Mouse (Mus musculus): ENCODE data around the gene Anapc2. TPM values are rescaled to one million over a fixed set of nuclear protein-coding genes. Genes with fewer than 3 reads are reported as not detected.

Anapc2 gene
- 58.0 TPM for polyA plus RNA-seq (2015; fragmentation: Illumina TruSeq; extraction: RNeasy Lipid Tissue Mini Kit (QIAGEN cat#74804); ENCODE audit: insufficient read depth, low replicate concordance)

DNA sequence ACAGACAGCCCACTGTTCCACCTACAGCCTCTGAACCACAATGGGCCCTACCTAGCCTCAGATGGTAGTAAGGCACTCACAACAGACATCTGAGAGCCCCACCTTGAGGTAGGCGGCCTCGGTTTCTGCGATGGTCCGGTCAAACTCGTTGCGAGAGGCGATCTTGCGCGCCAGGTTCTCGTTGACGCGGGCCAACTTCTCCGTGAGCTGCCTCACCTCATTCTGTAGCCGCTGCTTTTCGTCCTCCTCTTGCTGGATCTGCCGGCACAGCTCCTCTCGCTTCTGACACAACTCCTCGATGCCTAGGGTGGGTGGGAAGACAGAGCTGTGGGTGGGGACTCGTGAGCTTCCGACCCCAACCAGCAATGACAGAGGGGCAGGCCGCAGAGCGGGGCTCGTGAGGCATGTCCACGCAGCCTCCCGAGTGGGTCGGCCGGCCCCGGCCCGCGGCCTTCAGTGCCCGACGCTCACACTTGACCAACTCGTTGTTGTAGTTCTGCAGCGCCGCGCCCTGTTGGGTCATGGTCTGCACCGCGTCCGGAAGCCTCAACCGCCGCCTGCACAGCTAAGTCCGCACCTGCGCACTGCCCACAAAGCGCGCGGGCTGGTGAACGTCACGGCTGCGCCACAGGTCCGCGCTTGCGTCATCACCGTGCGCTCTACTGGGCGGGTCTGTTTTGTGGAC, at the start of gene Anapc2, which contains the start of gene Ssna1:
Gene Anapc2, plus strand, starts transcription at position 652 of the 685 bp plus-strand sequence.
Gene Ssna1, minus strand, starts transcription at position 612 of the 685 bp plus-strand sequence.

DNA sequence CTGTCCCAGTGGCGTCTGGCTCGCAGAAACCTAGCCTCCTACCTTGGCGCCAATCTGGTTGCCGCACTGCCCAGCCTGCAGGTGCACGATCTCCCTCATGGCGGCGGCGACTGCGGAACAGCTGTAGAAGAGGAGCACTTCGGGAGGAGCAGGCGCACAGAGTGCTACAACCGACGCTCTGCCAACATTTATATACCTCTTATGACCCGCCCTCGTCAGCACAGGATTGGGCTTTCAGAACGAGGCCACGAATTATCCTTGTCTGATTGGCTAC, 47.8 kb upstream of the Anapc2 start, which contains the start of gene Tubb4b:
Gene Tubb4b, minus strand, starts transcription at position 211 of the 274 bp plus-strand sequence.

DNA sequence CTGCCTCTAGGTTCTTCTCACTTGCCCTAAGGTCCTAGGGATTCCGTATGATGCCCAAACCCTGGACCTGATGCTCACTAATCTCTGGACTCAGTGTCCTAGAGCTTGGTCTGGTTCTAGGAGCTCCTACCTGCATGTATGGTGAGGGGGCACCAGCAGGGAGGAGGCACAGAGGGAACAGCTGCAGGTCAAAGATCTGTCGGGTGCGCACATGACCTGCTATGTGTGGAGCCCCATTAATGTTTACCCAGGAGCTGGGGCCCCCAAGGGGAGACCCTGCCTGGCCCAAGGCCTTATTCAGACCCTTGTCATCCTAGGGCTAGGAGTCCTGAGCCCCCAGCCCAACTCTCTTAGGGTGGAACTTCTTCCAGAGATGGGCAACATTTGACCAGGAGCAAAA, 38.2 kb upstream of the Anapc2 start, which contains the start of gene Slc34a3:
Gene Slc34a3, minus strand, starts transcription at position 315 of the 400 bp plus-strand sequence.

DNA sequence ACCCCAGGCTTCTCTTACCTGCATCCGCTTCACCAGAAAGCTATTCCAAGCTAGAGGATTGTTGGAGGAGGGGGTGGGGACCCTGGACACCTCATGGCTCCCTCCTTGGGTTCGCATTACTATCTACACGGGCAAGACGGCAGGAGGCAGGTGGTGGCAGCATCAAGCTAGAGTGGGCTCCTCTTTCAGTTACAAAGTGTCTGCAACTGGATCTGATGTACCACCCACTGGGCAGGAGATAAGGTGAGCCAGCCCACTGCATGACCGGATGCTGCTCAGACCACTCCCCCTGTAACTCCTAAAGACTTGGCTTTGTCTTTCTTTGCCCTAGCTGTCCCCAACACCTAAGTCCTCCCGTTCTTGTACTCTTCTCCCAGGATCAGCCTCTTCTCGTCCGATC, 35.7 kb upstream of the Anapc2 start, which contains the start of gene Rnf224:
Gene Rnf224, minus strand, starts transcription at position 174 of the 400 bp plus-strand sequence.

DNA sequence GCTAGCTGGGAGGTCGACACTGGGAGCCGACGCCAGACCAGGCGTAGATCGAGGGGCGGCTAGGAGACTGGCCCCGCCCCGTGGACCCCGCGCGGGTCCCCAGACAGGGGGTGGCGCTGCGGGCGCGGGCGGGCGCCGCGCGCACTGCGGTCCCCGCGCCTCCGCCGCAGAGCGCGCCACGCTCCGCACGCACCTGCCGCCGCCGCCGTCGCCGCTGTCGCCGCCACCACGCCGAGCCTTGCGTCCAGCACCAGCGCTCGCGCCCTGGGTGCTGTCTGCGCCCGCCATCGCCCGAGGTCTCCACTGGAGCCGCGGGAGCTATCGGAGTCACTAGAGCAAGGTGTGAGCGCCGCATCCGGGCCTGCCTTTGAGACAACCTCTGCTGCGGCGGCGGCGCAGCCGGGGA, 30.2 kb upstream of the Anapc2 start, which contains the start of the genes Rnf208 and Cysrt1:
Gene Rnf208, plus strand, starts transcription at position 155 of the 406 bp plus-strand sequence.
Gene Cysrt1, minus strand, starts transcription at position 352 of the 406 bp plus-strand sequence.

DNA sequence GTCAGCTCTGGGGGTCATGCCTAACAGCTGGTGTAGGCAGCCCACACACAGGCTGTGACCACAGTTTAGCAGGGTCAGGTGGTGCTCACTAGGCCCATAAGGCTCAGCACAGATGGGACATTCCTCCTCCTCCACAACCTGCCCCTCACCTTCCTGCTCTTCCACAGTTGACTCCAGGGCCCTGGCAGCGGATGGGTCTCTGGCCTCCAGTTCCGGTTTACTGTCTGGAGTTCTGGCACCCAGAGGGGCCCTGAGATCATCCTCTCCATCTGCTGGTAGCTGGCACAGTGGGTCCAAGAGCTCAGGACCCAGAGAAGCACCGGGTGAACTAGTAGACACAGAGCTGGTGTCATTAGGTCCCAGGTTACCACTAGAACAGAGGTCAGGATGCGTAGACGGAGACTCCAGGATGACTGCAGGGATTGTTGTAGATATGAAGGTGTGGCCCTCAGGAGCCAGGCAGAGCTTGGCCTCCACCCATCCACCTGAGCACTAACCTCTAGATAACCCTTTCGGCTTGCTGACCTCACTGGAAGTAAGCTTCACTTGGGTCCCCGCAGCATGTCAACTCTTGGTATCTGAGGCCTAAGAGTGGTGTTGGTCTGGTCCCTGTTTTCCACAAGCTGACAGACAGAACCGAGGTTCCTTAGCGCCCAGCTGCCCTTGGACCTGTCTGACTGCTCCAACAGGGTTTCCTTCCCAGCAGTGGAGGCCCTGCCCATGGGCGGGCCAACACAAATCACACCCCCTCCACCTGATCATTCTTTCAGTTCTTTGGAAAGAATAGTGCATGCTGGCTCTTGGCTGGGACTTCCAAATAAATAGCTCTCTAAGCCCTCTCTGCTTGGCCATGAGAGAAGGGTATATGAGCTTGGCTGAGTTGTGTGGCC, 25.9 kb upstream of the Anapc2 start, which contains the start of gene AL732309.1:
Gene AL732309.1, minus strand, starts transcription at position 681 of the 890 bp plus-strand sequence.

DNA sequence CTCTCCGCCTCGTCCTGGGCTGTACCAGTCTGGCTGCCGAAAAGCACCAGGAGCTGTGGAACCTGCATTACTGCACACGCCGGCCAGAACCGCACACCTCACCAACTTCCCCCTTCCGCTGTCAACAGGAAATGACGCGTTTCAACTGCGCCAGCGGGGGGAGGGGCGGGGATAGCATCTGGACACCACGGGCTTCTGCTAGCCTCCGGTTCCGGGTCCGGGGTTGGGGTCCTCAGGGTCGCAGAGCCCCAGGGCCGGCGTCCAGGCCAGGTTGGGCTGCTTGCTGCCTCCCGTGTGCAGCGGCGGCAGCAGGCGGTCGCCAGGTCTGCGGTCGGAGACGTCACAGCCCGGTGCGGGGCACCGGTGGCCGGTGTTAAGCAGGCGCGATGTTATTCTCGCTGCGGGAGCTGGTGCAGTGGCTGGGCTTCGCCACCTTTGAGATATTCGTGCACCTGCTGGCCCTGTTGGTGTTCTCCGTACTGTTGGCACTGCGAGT, 16.9 kb upstream of the Anapc2 start, which contains the start of gene Tmem203:
Gene Tmem203, plus strand, starts transcription at position 156 of the 496 bp plus-strand sequence.

DNA sequence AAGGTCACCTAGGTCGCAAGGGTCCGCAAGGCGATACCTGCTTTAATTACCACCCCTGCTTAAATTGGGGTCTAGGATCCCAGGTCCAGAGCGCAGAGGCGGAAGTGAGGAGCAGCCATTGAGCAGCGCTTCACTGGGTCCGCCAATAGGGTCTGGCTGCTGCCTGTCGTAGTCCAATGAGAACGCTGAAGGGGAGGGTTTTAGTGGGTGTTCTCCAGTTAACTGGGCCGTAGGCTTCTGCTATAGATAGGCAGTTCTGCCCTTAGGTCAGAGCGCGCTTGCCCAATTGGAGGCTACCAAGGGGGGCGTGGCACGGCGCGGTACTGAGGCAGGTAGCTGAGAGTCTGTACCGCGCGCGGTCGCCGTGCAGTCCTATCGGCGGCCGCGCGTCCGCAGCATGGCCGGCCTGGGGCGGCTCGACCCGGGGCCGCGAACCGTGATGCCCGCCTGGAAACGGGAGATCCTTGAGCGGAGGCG, 9.9 kb upstream of the Anapc2 start, which contains the start of gene Tprn:
Gene Tprn, plus strand, starts transcription at position 328 of the 477 bp plus-strand sequence.

DNA sequence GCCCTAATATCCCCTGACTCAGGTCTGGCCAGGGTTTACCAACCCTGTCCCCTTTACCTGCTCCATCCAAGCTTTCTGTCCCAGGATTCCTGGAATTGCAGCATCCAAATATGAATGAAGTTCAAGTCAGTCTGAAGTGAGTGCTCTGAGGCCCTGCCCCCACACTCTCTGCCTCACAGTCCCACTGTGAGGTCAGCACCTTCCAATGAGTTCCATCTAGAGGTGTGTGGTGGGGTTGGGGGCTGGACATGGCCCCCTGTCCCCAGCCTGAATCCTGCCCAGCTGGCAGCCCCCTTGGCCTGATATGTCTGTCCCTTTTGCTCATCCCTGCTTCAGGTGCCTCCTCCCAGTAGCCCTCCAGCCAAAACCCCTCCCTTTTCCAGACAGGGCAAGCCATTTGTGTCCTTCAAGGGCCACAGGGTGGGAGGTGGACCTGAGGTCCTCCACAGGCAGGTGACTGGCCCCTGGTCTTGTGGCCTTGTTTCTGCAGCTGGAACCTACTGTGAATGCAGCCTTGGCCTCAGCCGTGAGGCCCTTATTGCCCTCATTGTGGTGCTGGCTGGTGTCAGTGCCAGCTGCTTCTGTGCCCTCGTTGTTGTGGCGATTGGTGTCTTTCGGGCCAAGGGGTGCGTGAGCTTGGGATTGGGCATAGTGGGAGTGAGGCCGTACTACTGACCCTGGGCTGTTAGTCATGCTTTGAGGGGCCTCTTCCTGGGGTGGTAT, 15.8 kb downstream of the Anapc2 start, which contains the start of gene Tmem210:
Gene Tmem210, plus strand, starts transcription at position 219 of the 723 bp plus-strand sequence.

DNA sequence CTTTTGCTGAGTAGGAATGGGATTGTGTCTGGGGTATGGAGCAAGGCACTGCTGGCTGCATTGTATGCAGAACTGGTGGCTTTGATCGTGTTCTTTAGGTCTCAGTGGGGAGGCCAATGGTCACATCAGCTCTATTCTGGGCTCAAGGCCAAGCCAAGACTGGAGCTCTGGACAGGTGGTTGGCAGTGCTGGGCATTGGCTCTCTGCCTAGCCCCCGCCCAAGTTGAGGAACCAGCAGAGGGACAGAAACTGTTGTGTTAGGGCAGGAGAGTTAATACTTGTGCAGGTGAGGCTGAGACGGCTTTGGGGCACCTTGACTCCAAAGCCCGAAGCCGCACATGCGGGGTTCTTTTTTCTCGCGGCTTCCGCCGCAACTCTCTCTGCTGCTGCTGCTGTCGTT, 17.4 kb downstream of the Anapc2 start, which contains the start of gene Lrrc26:
Gene Lrrc26, plus strand, starts transcription at position 265 of the 400 bp plus-strand sequence.

DNA sequence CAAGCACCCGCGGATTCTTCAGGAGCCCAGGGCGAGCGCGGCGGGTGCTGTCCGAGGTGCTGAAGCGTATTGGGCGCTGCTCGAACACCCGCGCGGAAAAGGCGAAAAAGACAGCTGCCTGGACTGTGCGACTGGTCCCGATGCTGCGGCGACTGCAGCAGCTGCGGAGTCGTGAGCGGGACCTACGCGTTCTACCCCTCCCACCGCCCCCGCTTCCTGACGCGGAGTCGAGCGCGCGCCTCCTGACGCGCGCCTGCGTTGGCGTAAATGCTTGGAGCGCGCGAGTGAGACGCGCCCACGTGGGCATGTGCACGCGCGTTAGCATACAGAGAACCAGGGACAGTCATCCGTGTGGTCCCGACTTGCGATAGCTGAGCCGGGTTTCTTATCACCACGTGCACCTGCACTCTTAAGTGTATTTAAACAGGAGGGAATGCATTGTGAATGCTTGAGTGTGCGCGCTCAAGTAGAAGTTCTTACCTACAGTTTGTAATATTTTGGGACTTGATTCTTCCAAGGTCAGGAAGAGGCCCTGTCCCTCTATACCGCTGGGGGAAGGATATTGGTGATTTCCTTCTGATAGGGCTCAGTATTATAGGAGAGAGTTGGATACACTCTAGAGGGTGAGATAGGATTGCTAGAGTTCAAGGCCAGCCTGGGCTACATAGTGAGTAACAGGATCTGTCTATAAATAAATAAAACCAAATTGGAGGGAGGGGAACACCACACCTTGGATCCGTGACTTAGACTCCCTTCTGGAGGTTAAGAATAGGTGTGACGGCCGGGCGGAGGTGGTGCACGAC, 46.9 kb downstream of the Anapc2 start, which contains the start of gene Grin1:
Gene Grin1, minus strand, starts transcription at position 217 of the 803 bp plus-strand sequence.

DNA sequence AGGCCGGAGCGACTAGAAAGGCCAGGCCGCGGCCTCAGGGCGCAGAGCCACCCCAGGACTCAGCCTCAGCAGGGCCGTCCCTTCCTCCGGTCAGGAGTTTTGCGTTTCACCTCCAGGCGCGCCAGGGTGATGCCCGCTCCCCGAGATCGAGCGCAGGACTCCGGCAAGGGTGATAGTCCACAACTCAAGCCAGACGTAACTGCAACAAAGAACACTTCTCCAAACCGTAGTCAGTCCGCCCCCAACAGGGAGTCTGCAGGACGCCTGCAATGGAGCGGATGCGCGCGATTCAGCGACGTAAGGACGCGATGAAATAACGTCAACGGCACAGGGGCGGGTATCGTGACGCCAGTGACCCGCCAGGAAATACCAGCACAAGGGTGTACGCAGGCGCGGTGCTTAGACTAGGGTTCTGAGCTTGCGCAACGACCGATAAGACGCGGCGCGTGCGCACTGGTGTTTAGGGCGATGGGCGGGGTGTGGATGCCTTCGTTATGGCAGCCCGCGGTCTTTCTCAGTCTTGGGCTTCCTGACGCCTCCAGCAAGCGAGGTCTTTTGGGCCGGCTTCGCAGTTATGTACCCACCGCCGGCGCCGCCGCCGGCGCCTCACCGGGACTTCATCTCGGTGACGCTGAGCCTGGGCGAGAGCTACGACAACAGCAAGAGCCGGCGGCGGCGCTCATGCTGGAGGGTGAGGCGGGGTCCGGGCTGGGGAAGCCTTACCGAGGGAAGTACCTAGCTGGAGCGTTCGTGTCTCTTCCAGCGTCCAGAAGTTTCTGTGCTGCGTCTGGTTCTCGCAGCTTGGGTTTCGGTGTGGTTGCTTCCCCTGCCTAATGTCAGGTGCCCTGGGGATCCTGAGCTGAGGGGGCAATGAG, 60.2 kb downstream of the Anapc2 start, which contains the start of gene Man1b1:
Gene Man1b1, plus strand, starts transcription at position 53 of the 875 bp plus-strand sequence.

Other genes starting within 250 kb of the Anapc2 start
- 15.8 TPM for gene Nsmf, start 218.1 kb upstream of the Anapc2 start, polyA plus RNA-seq (2015; fragmentation: Illumina TruSeq; extraction: RNeasy Lipid Tissue Mini Kit (QIAGEN cat#74804); ENCODE audit: insufficient read depth, low replicate concordance)
- not detected for gene Entpd8, start 192.2 kb upstream of the Anapc2 start, polyA plus RNA-seq (2015; fragmentation: Illumina TruSeq; extraction: RNeasy Lipid Tissue Mini Kit (QIAGEN cat#74804); ENCODE audit: insufficient read depth, low replicate concordance)
- gene Noxa1, start 177.3 kb upstream of the Anapc2 start, polyA plus RNA-seq (2015; fragmentation: Illumina TruSeq; extraction: RNeasy Lipid Tissue Mini Kit (QIAGEN cat#74804); ENCODE audit: insufficient read depth, low replicate concordance) = not detected
- gene Nrarp, start 91.7 kb upstream of the Anapc2 start, polyA plus RNA-seq (2015; fragmentation: Illumina TruSeq; extraction: RNeasy Lipid Tissue Mini Kit (QIAGEN cat#74804); ENCODE audit: insufficient read depth, low replicate concordance) = 4.6 TPM
- 31.7 TPM for gene Tor4a, start 75.6 kb upstream of the Anapc2 start, polyA plus RNA-seq (2015; fragmentation: Illumina TruSeq; extraction: RNeasy Lipid Tissue Mini Kit (QIAGEN cat#74804); ENCODE audit: insufficient read depth, low replicate concordance)
- gene Nelfb, start 61.0 kb upstream of the Anapc2 start, polyA plus RNA-seq (2015; fragmentation: Illumina TruSeq; extraction: RNeasy Lipid Tissue Mini Kit (QIAGEN cat#74804); ENCODE audit: insufficient read depth, low replicate concordance) = 52.5 TPM
- gene Stpg3, start 57.8 kb upstream of the Anapc2 start, polyA plus RNA-seq (2015; fragmentation: Illumina TruSeq; extraction: RNeasy Lipid Tissue Mini Kit (QIAGEN cat#74804); ENCODE audit: insufficient read depth, low replicate concordance) = not detected
- not detected for gene Fam166a, start 53.7 kb upstream of the Anapc2 start, polyA plus RNA-seq (2015; fragmentation: Illumina TruSeq; extraction: RNeasy Lipid Tissue Mini Kit (QIAGEN cat#74804); ENCODE audit: insufficient read depth, low replicate concordance)
- gene Tubb4b, start 47.8 kb upstream of the Anapc2 start, polyA plus RNA-seq (2015; fragmentation: Illumina TruSeq; extraction: RNeasy Lipid Tissue Mini Kit (QIAGEN cat#74804); ENCODE audit: insufficient read depth, low replicate concordance) = 108 TPM
- gene Slc34a3, start 38.1 kb upstream of the Anapc2 start, polyA plus RNA-seq (2015; fragmentation: Illumina TruSeq; extraction: RNeasy Lipid Tissue Mini Kit (QIAGEN cat#74804); ENCODE audit: insufficient read depth, low replicate concordance) = not detected
- gene Rnf224, start 35.7 kb upstream of the Anapc2 start, polyA plus RNA-seq (2015; fragmentation: Illumina TruSeq; extraction: RNeasy Lipid Tissue Mini Kit (QIAGEN cat#74804); ENCODE audit: insufficient read depth, low replicate concordance) = not detected
- gene Rnf208, start 30.2 kb upstream of the Anapc2 start, polyA plus RNA-seq (2015; fragmentation: Illumina TruSeq; extraction: RNeasy Lipid Tissue Mini Kit (QIAGEN cat#74804); ENCODE audit: insufficient read depth, low replicate concordance) = 0.18 TPM
- gene Cysrt1, start 30.0 kb upstream of the Anapc2 start, polyA plus RNA-seq (2015; fragmentation: Illumina TruSeq; extraction: RNeasy Lipid Tissue Mini Kit (QIAGEN cat#74804); ENCODE audit: insufficient read depth, low replicate concordance) = not detected
- gene AL732309.1, start 25.6 kb upstream of the Anapc2 start, polyA plus RNA-seq (2015; fragmentation: Illumina TruSeq; extraction: RNeasy Lipid Tissue Mini Kit (QIAGEN cat#74804); ENCODE audit: insufficient read depth, low replicate concordance) = 8.7 TPM
- 3.6 TPM for gene Tmem203, start 17.0 kb upstream of the Anapc2 start, polyA plus RNA-seq (2015; fragmentation: Illumina TruSeq; extraction: RNeasy Lipid Tissue Mini Kit (QIAGEN cat#74804); ENCODE audit: insufficient read depth, low replicate concordance)
- gene Tprn, start 9.9 kb upstream of the Anapc2 start, polyA plus RNA-seq (2015; fragmentation: Illumina TruSeq; extraction: RNeasy Lipid Tissue Mini Kit (QIAGEN cat#74804); ENCODE audit: insufficient read depth, low replicate concordance) = 5.7 TPM
- 30.6 TPM for gene Ssna1, start within 50 bp of the Anapc2 start, polyA plus RNA-seq (2015; fragmentation: Illumina TruSeq; extraction: RNeasy Lipid Tissue Mini Kit (QIAGEN cat#74804); ENCODE audit: insufficient read depth, low replicate concordance)
- not detected for gene Tmem210, start 15.7 kb downstream of the Anapc2 start, polyA plus RNA-seq (2015; fragmentation: Illumina TruSeq; extraction: RNeasy Lipid Tissue Mini Kit (QIAGEN cat#74804); ENCODE audit: insufficient read depth, low replicate concordance)
- not detected for gene Lrrc26, start 17.4 kb downstream of the Anapc2 start, polyA plus RNA-seq (2015; fragmentation: Illumina TruSeq; extraction: RNeasy Lipid Tissue Mini Kit (QIAGEN cat#74804); ENCODE audit: insufficient read depth, low replicate concordance)
- not detected for gene Grin1, start 46.7 kb downstream of the Anapc2 start, polyA plus RNA-seq (2015; fragmentation: Illumina TruSeq; extraction: RNeasy Lipid Tissue Mini Kit (QIAGEN cat#74804); ENCODE audit: insufficient read depth, low replicate concordance)
- 62.7 TPM for gene Man1b1, start 59.9 kb downstream of the Anapc2 start, polyA plus RNA-seq (2015; fragmentation: Illumina TruSeq; extraction: RNeasy Lipid Tissue Mini Kit (QIAGEN cat#74804); ENCODE audit: insufficient read depth, low replicate concordance)
- gene Dpp7, start 83.9 kb downstream of the Anapc2 start, polyA plus RNA-seq (2015; fragmentation: Illumina TruSeq; extraction: RNeasy Lipid Tissue Mini Kit (QIAGEN cat#74804); ENCODE audit: insufficient read depth, low replicate concordance) = 30.6 TPM
- gene Uap1l1, start 93.2 kb downstream of the Anapc2 start, polyA plus RNA-seq (2015; fragmentation: Illumina TruSeq; extraction: RNeasy Lipid Tissue Mini Kit (QIAGEN cat#74804); ENCODE audit: insufficient read depth, low replicate concordance) = 14.4 TPM
- gene Sapcd2, start 99.8 kb downstream of the Anapc2 start, polyA plus RNA-seq (2015; fragmentation: Illumina TruSeq; extraction: RNeasy Lipid Tissue Mini Kit (QIAGEN cat#74804); ENCODE audit: insufficient read depth, low replicate concordance) = 0.75 TPM
- gene Entpd2, start 123.4 kb downstream of the Anapc2 start, polyA plus RNA-seq (2015; fragmentation: Illumina TruSeq; extraction: RNeasy Lipid Tissue Mini Kit (QIAGEN cat#74804); ENCODE audit: insufficient read depth, low replicate concordance) = 1.2 TPM
- gene Npdc1, start 126.9 kb downstream of the Anapc2 start, polyA plus RNA-seq (2015; fragmentation: Illumina TruSeq; extraction: RNeasy Lipid Tissue Mini Kit (QIAGEN cat#74804); ENCODE audit: insufficient read depth, low replicate concordance) = 12.1 TPM
- gene Fut7, start 150.8 kb downstream of the Anapc2 start, polyA plus RNA-seq (2015; fragmentation: Illumina TruSeq; extraction: RNeasy Lipid Tissue Mini Kit (QIAGEN cat#74804); ENCODE audit: insufficient read depth, low replicate concordance) = 1.4 TPM
- gene Abca2, start 156.2 kb downstream of the Anapc2 start, polyA plus RNA-seq (2015; fragmentation: Illumina TruSeq; extraction: RNeasy Lipid Tissue Mini Kit (QIAGEN cat#74804); ENCODE audit: insufficient read depth, low replicate concordance) = 17.7 TPM
- gene Clic3, start 184.4 kb downstream of the Anapc2 start, polyA plus RNA-seq (2015; fragmentation: Illumina TruSeq; extraction: RNeasy Lipid Tissue Mini Kit (QIAGEN cat#74804); ENCODE audit: insufficient read depth, low replicate concordance) = not detected
- gene Paxx, start 188.6 kb downstream of the Anapc2 start, polyA plus RNA-seq (2015; fragmentation: Illumina TruSeq; extraction: RNeasy Lipid Tissue Mini Kit (QIAGEN cat#74804); ENCODE audit: insufficient read depth, low replicate concordance) = 33.9 TPM
- not detected for gene Ptgds, start 197.6 kb downstream of the Anapc2 start, polyA plus RNA-seq (2015; fragmentation: Illumina TruSeq; extraction: RNeasy Lipid Tissue Mini Kit (QIAGEN cat#74804); ENCODE audit: insufficient read depth, low replicate concordance)
- gene Lcn12, start 221.4 kb downstream of the Anapc2 start, polyA plus RNA-seq (2015; fragmentation: Illumina TruSeq; extraction: RNeasy Lipid Tissue Mini Kit (QIAGEN cat#74804); ENCODE audit: insufficient read depth, low replicate concordance) = not detected
- gene Fbxw5, start 228.3 kb downstream of the Anapc2 start, polyA plus RNA-seq (2015; fragmentation: Illumina TruSeq; extraction: RNeasy Lipid Tissue Mini Kit (QIAGEN cat#74804); ENCODE audit: insufficient read depth, low replicate concordance) = 33.4 TPM
- gene C8g, start 229.2 kb downstream of the Anapc2 start, polyA plus RNA-seq (2015; fragmentation: Illumina TruSeq; extraction: RNeasy Lipid Tissue Mini Kit (QIAGEN cat#74804); ENCODE audit: insufficient read depth, low replicate concordance) = 0.72 TPM